Mouse (Mus musculus) heart, adult 2 months (tissue): ENCODE measurements around the gene Snx9.

Experiments used
- CTCF ChIP-seq: fragments of 200-600 bp; IDR thresholded peaks from 2 replicates; pipeline ENCODE4 v1.8.1; 2022; ENCODE audit warnings: antibody characterized with exemption, mild to moderate bottlenecking, moderate library complexity
- POLR2A ChIP-seq: fragments of 200-500 bp; IDR thresholded peaks from 2 replicates; pipeline ENCODE4 v1.6.1; 2011; ENCODE audit warnings: mild to moderate bottlenecking, low read depth, low read length, control low read depth; ENCODE audit not compliant: insufficient read depth

DNA sequence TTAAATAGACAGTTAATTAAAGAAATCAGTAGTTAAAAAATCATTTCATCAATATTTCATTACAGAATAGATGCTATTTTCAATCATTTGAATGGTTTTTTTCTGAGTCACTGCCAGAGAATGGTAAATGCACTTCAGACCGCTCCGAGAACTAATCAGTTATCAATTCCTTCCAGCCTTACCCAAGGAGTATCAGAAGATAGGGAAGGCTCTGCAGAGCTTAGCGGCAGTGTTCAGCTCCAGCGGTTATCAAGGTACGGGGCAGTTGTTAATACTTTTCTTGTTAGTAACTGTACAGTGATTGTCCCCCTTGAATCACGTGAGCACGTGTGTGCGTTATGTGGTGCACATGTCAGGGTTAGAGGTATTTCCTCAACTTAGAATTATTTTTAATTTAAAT lies 80.8 kb downstream of the Snx9 start:
- no peak for TF ChIP-seq POLR2A
- no peak for TF ChIP-seq CTCF
